Mouse (Mus musculus) liver, adult 2 months (tissue): ENCODE measurements at regions not wholly inside any gene's neighbourhood (a gene's known extent, or its start where the extent isn't known, plus 50 kb on each side); places are given as distances from the start of the nearest gene placed in this dataset.

Source experiments
- DNase-seq: peaks from one replicate; pipeline ENCODE4 v3.0.0-alpha.2; 2011; ENCODE audit warnings: low read depth, low spot score; ENCODE audit errors: extremely low read depth
- H3K27ac ChIP-seq: fragments of 200-500 bp; replicated peaks from 2 replicates; pipeline ENCODE4 v1.5.1; 2012; ENCODE audit warnings: low read depth, mild to moderate bottlenecking, control low read depth, inconsistent platforms, low read length; ENCODE audit not compliant: insufficient read depth
- H3K27me3 ChIP-seq: fragments of 200-500 bp; 2 replicates; pipeline ENCODE4 v1.6.1; 2012; ENCODE audit warnings: mild to moderate bottlenecking, moderate library complexity, low read length, inconsistent platforms; ENCODE audit not compliant: control insufficient read depth, insufficient read depth
- H3K36me3 ChIP-seq: fragments of 200-500 bp; 2 replicates; pipeline ENCODE4 v1.6.1; 2012; ENCODE audit warnings: low read length, inconsistent platforms; ENCODE audit not compliant: control insufficient read depth, insufficient read depth
- H3K4me1 ChIP-seq: fragments of 200-500 bp; 2 replicates; pipeline ENCODE4 v1.6.1; 2011; ENCODE audit warnings: low read length; ENCODE audit not compliant: control insufficient read depth, insufficient read depth
- H3K4me3 ChIP-seq: fragments of 200-500 bp; 2 replicates; pipeline ENCODE4 v1.5.1; 2011; ENCODE audit warnings: low read depth, mild to moderate bottlenecking, control low read depth, low read length, moderate library complexity; ENCODE audit not compliant: insufficient read depth
- H3K79me2 ChIP-seq: fragments of 200-500 bp; 2 replicates; pipeline ENCODE4 v1.6.1; 2012; ENCODE audit warnings: inconsistent platforms, mild to moderate bottlenecking, low read length, moderate library complexity; ENCODE audit not compliant: control insufficient read depth, insufficient read depth
- H3K9ac ChIP-seq: fragments of 200-500 bp; 2 replicates; pipeline ENCODE4 v1.6.1; 2012; ENCODE audit warnings: low read depth, mild to moderate bottlenecking, control low read depth, inconsistent platforms, low read length
- CTCF ChIP-seq: fragments of 200-500 bp; IDR thresholded peaks from 2 replicates; pipeline ENCODE4 v1.5.1; 2011; ENCODE audit warnings: low read depth, low read length, control low read depth
- POLR2A ChIP-seq: fragments of 200-500 bp; IDR thresholded peaks from 2 replicates; pipeline ENCODE4 v1.6.1; 2011; ENCODE audit warnings: low read length, control low read depth; ENCODE audit not compliant: insufficient read depth; ENCODE audit errors: extremely low read depth
- WGBS: fragments of 180-500 bp; shearing (Covaris S2); methylation state at CpG from one replicate; pipeline ENCODE4 v1.1.7; 2018; 5-methylcytosine and 5-hydroxymethylcytosine counted together

DNA sequence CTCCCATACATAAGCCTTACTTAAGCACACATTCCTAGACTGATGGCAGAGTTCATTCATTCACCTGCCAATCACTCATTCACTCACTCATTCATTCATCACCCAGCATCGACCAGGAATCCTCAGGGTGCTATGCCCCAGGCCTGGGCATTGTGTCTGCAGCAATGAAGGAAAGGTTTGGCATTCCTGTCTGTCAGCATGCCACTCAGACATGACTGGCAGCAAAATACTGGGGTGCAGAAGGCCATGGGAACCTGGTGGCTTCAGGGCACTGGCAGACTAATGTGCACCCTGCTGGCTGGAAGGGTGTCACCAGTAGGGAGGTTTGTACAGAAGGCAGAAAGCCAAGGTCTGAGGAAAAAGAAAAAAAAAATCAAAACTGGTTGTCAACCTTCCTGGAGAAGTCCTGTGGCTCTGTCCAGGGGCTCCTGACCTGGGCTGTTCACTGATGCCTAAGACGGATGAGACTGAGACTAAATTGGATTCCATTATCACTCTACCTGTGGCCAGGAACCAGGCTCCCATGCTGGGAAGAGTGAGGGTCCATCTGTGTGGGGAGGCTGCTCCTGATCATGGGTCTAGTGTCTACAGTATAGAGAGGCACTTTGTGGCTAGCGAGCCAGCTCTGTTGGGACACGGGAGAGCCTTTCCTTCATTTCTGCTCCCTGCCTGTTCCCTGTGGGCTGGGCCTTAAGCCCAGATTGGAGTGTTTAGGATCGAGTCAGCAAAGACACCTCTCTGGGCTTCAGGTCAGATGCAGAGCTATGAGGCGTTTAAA lies 104.1 kb downstream of the Cstad start:
- Histone ChIP-seq H3K4me3 (no peak overlapping the region), H3K79me2 (no peaks in the 10 kb centered on the region), H3K27me3 (no peaks in the 10 kb centered on the region), H3K36me3 (no peaks in the 10 kb centered on the region), H3K27ac (no peak overlapping the region), H3K9ac (no peak overlapping the region), H3K4me1 (peaks cover 22% of the 10 kb centered on the region)
- 72% methylated on average over 6 of the region's 6 CpGs for WGBS
- no peak for TF ChIP-seq CTCF
- TF ChIP-seq POLR2A, result no peak
- no peak for DNase-seq

DNA sequence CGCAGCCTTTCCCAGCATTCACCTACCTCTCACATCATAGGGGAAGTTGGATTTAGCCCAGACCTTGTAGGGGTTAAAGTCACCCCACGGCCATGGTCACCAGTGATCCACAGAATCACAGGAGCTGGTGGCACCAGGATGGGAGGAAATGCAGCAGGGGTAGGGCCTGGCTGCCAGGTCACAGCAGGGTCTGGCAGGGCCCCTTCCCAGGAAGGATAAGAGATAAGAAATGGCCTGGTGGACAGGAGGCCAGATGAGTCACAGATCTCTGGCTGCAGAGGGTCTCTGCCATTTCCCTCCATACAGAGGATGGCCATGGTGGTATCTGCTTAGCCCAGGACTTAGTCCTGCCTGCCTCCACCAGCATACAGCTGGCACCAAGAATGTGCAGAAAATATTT lies 103.0 kb downstream of the Cstad start:
- 78% methylated on average over 2 of the region's 2 CpGs for WGBS
- Histone ChIP-seq H3K9ac (no peak overlapping the region), H3K27ac (no peak overlapping the region), H3K27me3 (no peaks in the 10 kb centered on the region), H3K4me1 (peaks cover 29% of the 10 kb centered on the region), H3K36me3 (no peaks in the 10 kb centered on the region), H3K79me2 (no peaks in the 10 kb centered on the region), H3K4me3 (no peak overlapping the region)
- no peak for DNase-seq
- TF ChIP-seq CTCF (no peak), POLR2A (no peak)

DNA sequence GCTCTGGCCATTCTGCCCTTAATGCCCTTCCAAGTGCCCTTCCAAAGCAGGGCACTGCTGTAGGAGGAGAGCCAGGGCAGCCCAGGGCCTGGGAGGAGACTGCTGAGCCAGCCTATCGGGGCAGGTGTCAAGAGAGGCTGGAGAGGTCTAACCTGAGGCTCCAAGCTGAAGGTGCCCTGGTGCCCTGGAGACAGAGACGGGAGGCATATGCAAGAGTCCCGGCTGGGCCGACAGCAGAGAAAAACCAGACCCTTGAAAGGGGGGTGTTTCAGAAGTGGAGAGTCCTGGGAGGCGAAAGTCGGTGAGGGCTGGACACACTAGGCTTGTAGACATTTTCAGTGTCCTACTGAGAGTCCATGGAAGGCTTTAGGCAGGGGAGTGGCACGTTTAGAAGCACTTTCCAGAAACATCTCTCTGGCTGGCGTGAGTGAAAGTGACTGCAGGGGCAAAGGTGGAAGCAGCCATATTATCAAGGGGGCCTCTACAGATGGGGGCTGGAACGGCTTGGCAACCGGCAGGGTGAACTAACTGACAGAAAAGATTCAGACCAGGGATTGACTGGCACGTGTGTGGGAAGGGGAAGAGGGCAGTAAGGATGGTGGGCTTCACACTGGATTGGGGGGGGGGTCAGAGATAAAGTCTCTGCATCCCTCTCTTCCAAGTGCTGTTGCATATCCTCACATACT lies 101.1 kb downstream of the Cstad start:
- no peak overlapping the region; the same call in 1 of the 2 replicates for H3K27ac ChIP-seq
- no peaks in the 10 kb centered on the region for H3K79me2 ChIP-seq
- H3K27me3 ChIP-seq, result no peaks in the 10 kb centered on the region
- peak; percentile 64 for DNase-seq
- H3K9ac ChIP-seq, result no peak overlapping the region
- H3K4me3 ChIP-seq, result no peak overlapping the region
- H3K36me3 ChIP-seq, result no peaks in the 10 kb centered on the region
- WGBS, result 73% methylated on average over 11 of the region's 11 CpGs
- peaks cover 35% of the 10 kb centered on the region for H3K4me1 ChIP-seq
- TF ChIP-seq CTCF (no peak), POLR2A (no peak)

DNA sequence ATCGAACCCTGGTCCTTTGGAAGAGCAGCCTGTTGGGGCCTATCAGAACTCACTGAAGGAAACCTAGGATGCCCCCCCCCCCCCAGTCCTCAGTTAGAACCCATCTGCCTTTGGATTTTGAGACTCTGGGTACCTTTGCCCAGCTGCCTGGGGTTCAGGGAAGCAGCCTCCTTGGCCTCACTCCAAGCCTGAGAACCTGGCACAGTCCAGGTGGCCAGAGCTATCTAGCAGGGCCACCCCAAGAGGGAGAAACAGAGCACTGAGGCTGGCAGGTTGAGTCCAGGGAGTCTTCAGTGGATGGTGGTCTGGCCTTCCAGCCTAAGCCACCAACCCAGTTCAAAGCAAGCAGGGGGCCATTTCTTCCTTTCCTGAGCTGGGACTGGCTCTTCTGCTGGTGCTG lies 100.2 kb downstream of the Cstad start:
- Histone ChIP-seq H3K27ac (peak overlapping the region; percentile 13), H3K36me3 (no peaks in the 10 kb centered on the region), H3K4me3 (no peak overlapping the region), H3K4me1 (peaks cover 29% of the 10 kb centered on the region), H3K9ac (no peak overlapping the region), H3K27me3 (no peaks in the 10 kb centered on the region), H3K79me2 (no peaks in the 10 kb centered on the region)
- peak; percentile 73 for DNase-seq
- TF ChIP-seq CTCF, result 0 out of 2 replicates have a peak, but pooled peaks have one; percentile 17
- no peak for TF ChIP-seq POLR2A
- WGBS, result 93% methylated on average over 1 of the region's 1 CpGs

DNA sequence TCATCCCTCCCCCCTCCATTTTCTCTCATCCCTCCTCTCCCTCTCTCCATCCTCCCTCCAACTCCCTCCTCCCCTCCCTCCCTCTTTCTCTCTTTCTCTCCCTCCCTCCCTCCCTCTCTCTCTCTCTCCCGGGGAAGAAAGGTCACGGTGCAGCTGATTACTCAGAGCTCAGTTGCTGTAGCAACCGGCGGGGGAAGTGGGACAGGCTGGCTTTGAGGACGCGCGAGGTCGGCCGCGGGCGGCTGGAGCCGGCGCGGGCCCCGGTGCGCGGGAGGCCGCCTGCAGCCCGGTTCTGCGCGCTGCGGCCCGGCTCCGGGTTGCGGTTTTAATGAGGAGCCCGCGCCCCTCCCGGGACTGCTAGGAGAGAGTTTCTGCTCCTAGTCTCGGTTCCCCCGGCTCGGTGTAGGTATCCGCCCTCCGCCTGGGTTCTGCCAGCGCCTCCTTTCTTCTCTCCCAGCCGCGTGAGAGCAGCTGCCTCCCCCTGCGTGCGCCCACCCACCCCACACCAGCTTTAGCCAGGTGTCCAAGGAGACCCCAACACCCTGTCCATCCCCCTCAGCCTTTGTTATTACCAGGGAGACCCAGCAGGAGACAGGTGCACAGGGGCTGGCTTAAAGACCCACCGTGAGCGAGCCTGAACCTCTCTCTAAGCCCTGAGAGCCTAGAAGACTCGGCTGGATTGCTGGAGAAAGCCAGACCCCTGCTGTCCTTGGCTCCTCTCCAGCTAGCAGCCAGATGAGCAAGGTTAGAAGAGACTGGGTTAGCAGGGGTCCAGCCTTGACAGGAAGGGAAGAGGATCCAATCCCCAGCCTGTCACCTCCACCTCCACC lies 98.6 kb downstream of the Cstad start:
- Histone ChIP-seq H3K27me3 (no peaks in the 10 kb centered on the region), H3K36me3 (no peaks in the 10 kb centered on the region), H3K4me3 (peak overlapping the region; percentile 51; the same call in 1 of the 2 replicates), H3K79me2 (no peaks in the 10 kb centered on the region), H3K9ac (peak overlapping the region; percentile 82), H3K4me1 (peaks cover 28% of the 10 kb centered on the region), H3K27ac (peak overlapping the region; percentile 63)
- TF ChIP-seq CTCF (no peak), POLR2A (0 out of 2 replicates have a peak, but pooled peaks have one; percentile 5)
- peak; percentile 74 for DNase-seq
- WGBS, result 3% methylated on average over 41 of the region's 41 CpGs
